Mouse (Mus musculus) kidney, adult 2 months (tissue): ENCODE measurements at regions not wholly inside any gene's neighbourhood (a gene's known extent, or its start where the extent isn't known, plus 50 kb on each side); places are given as distances from the start of the nearest gene placed in this dataset.

Experiments
- CTCF ChIP-seq: fragments of 200-500 bp; conservative IDR thresholded peaks from 2 replicates; pipeline ENCODE4 v1.5.1; 2011; ENCODE audit warnings: low read depth, mild to moderate bottlenecking, control low read depth, low read length, moderate library complexity, mixed read lengths; ENCODE audit not compliant: insufficient read depth, insufficient read length
- POLR2A ChIP-seq: fragments of 200-500 bp; IDR thresholded peaks from one replicate; pipeline ENCODE4 v1.6.1; 2011; ENCODE audit warnings: low read depth, low read length, control low read depth

DNA sequence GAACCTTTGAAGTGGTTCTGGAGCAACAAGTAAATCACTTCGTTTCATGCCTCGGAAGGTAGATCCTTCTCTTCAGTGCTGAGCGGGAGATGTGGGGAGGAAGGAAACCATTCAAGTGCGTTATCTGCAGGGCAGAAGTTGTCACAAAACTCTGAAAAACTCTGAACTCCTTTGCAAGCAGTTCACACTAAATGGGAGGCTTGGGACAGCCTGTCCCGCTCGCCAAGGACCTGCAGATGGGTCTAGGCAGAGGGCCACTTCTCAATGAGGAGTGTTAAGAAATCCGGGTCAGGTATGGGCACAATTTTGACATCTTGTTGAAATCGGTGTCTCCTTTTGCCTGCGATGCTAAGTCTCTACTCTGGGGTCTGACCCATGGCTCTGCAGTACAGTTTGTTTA lies 58.6 kb upstream of the Gm10295 start:
- TF ChIP-seq CTCF (no peak), POLR2A (no peak)
